Mouse (Mus musculus) thymus, postnatal 25 days (tissue): ENCODE measurements around the gene Mcidas.
"Not testable (repeated sequence)": the region's sequence is repeated elsewhere in the genome, so short reads cannot be mapped to it uniquely, and the experiment has no call there.

Experiments
- DNase-seq: peaks from one replicate; pipeline ENCODE4 v3.0.0; 2022

Gene Mcidas

DNA sequence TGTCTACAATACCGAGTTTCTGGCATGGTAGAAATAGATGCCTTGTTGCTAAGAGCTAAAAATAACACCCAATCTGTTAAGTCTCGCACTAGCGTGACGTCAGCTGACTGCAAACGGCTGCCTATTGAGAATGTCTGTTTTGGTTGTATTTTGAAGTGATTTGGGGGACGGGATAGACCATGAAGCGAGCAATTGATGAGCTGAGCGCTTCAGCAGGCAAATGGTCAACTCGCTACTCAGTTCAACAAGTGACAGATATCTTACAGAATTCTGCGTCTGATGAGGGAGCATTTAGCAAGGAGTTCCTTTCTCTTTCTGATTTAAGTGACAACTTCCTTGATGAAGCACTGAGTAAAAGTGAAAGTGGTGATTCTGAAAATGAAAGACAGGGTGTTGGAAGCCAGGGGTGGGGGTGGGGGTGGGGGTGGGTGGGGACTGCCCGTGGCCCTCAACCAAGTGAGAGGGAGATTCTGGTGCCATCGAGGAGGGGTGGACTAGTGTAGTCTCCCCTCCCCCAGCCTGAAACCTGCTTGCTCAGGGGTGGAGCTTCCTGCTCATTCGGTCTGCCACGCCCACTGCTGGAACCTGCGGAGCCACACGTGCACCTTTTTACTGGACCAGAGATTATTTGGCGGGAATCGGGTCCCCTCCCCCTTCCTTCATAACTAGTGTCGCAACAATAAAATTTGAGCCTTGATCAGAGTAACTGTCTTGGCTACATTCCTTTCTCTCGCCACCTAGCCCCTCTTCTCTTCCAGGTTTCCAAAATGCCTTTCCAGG lies 19.7 kb downstream of the Mcidas start:
- not testable (repeated sequence) for DNase-seq

DNA sequence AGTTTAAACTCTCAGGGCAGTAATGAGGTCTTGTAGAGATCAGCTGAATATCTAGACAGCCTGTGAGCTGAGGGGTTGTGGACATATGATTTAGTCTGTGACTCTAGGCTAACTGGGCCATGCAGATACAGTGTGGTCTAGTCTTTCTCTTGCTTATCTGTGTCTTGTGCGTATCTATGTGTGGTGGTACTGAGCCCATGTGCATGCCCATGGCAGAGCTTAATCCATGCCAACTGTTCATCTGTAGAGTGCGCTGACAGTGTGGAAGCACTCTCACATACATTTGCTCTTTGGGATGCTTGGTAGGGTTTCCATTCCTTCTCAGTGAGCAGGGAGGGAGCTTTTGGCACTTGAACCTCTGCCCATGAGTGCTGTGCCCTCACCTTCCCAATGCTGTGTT lies 27.9 kb downstream of the Mcidas start:
- no peak for DNase-seq

DNA sequence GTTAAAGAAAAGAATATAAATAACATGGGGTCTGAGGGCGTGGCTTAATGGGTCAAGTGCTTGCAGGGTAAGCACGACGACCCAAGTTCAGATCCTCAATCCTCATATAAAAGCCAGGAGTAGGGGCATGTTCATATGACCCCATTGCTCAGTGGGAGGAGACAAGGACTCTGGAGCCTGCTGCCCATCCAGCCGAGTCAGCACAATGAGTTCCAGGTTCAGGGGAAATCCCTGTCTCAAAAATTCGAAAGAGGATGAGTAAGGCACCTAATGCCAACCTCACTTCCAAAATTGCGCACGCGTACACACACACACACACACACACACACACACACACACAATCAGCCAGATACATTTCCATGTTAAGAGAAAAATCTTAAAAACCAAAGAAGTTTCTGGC lies 28.8 kb downstream of the Mcidas start:
- DNase-seq = no peak

DNA sequence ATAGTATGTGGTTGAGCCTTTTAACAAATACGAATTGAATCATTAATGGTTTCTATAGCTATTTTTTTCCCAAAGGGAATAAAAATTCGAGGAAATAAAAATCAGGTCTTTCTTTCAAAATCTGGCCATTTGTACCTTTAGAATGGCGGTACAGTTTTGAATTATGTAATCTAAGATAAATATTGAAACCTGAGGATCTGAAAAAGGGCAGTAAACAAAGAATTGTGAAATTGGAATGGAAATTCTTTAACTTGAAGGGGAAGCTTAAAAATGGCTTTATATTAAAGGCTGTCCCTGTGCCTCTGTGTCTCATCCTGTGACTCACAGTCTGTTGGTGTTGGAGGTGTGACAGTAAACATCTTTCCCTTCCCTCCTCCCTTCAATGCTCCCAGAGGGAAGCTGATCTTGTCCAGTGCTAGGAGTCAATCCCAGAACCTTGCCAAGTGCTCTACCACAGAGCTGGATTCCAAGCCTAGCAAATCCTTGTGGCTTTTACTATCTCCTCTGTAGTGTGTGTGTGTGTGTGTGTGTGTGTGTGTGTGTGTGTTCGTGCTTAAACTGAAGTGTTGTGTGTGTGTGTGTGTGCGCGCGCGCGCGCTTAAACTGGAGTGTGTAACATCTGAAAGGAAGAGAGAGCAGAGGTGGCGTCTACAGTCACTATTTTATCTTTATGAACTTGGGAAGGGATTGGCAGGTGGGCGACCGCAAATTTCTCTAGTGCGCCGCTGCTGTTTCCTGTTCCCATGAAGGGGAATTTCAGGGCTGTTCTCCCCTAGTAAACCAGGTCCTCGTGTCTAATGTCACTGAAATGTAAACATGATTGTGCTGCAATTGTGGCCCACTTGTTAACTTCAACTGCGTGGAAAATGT lies 29.9 kb downstream of the Mcidas start:
- peak; percentile 57 for DNase-seq

DNA sequence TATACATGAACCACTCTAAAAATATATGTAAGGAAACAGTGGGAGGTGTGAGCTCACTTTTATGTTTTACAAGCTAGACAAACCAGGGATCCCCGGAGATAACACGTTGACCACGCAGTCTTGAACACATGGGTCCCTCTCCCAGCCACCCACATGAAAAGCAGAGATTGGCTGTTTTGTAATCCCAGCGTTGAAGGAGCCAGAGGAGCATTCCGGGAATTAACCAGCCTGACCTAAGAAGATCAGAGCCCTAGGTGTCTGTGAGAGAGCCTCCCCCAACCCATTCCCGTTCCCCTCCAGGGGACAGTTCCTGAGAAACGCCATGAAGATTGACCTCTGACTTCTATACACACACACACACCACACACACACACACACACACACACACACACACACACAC lies 37.7 kb downstream of the Mcidas start:
- peak; percentile 26 for DNase-seq

DNA sequence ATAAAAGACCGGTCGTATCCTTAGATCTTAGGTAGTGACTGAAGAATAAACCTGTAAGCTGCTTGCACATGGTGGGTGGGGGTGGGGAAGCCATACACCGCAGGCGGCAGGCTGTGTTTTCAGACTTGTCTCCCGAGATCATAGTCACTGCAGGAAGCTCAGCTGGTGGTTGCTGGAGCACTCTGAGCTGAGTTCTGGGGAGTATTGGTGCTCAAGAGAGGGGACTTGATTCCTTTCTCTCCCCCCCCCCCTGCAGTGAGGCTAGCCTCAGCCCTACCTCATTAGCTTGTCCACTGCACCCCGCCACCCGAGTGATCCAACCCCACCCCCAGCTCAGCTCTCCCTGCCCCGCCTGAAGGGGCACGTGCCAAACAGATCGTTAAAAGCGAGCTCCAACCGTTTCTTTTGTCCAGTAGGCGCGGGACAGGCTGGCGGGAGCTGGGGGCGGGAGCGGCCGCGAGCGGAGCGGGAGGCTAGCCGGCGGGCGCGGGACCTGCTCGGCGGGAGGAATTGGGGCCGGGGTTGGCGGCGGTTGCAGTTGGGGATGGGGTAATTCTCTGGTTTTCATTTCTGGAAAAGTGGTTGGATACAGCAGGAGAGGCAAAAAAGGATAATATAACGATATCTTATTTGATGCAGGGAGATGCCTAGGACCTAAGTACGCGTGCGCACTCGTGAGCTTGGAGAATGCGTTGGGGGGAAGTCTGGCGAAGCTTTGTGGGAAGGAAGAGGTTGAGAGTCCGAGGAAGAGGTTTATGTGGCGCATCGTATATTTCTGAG lies 38.3 kb downstream of the Mcidas start:
- peak; percentile 51 for DNase-seq

DNA sequence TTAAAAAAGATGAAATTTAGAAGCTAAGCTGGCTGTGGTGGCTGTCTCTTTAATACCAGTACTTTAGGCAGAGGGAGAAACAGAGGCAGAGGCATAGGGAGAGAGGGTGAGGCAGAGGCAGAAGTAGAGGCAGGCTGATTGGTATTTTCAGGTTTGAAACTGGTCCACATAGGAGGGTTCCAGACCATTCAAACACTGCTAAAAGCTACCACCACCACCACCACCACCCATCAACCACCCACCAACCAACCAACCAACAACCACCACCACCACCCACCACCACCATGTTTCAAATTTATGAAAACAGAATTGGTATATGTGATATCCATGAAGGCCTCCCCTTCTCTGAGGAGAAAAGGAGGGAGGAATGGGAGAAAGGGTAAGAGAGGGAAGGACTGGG lies 39.2 kb downstream of the Mcidas start:
- no peak for DNase-seq

DNA sequence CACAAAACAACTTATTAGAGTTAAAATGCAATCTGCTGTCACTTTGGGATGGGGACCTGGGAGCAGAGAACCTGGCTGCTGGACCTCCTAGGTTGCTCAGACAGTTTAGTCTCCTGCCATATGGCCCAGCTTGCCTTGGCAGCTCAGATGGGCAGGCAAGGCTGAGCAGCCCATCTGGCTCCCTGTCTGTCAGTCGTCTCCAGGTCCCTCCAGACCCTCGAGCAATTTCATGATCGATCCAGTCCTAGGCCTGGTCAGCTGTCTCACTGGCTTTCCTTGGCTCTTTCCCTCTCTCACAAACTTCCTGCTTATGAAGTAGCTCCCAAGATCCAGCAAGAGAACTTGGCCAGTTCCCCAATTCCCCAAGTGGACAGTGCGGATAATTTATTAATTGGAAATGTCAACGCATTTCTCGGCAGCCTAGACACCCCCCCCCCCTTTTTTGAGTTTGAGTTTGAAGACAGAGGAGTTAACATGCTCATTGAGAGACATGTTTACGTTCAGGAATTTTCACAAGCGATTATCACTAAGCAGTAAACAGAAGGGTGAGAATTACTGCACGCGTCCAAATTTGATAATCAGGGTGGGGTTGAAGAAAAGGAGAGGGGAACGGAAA lies 40.7 kb downstream of the Mcidas start:
- no peak for DNase-seq

DNA sequence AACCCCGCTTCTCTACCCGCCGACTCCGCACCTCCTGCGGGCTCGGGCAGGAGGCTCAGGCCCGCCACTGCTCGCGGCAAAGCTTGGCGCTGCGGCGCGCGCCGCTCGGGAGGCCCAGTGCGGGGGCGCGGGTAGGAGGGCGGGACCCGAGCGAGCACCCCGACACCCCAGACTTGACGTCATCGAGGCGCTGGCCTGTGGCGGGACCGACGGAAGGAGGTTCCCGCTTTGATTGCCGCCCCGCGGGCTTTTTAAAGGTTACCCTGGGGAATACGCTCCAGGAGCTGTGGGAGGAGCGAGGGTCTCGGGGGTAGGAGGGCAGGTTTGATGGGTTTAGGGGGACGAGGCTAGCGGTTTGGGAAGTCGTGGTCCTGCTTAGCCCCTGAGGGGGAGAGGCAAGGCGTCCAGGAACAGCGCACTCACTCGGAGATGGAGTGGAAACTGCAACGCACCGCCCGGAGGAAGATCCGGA lies 41.3 kb downstream of the Mcidas start, which contains the start of gene Cdc20b:
Cdc20b (plus strand) TSS at position 162 of the 472 bp plus-strand sequence.
- DNase-seq = peak; percentile 85

DNA sequence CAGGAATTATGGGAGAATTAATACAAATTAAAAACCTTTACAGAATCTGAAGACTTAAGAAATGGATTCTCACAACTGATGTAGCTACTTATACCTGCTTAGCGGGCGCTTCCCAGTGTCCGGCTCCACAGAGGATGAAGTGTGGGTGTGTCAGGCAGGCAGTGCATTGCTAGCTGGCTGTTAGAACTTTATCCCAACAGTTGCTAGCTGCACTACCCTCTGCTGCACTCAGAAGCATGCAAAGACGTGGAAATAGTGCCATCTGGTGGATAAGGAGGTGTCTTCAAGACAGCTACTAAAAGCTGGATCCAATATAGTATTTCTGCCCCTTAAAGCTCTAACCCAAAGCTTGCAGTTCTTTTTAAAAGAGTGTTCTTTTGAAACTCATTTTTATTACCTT lies 42.2 kb downstream of the Mcidas start:
- peak; percentile 75 for DNase-seq

DNA sequence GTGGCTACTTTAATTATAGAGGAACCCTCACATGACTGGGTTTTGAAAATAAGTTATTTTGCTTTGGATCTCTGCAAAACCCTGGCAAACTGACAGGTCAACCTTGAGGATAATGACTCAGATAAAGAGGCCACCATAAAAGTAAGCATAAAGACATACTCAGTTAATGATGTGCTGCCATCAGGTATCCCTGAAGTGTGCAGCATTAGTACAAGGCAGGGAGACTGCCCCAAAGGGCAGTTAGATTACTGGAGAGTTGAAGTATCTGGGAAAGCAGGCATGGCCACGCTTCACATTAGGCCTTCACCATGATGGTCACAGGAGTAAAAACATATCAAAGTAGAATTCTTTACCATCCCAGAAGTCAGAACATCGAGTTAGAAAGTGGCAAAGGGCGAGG lies 51.2 kb downstream of the Mcidas start:
- no peak for DNase-seq

DNA sequence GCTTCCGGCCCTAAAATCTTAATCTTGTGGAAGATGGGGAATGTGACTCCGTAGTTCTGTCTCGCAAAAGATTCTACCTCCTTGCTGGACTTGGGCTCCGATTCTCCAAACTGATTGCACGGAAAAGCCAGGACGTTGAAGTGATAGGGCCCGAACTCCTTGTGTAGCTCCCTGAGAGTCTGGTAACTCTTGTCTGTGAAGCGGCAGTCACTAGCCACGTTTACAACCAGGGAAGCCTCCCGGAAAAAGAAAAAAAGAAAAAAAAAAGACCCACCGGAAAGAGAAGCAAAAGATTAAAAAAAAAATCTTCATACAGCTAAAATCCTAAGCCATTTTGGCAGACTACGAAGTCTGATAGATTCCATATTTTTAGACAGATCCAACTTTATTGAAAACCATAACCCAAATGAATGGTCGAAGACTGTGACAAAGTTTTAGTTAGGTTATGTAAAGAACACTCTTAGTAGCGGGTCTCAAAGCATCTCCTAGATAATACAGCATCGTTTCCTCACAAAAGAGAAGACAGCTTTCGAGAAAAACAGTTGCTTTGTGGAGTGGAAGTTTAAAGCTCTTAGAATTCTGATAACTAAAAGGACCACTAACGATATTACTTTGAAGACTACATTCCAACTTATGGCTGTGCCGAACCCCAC lies 51.9 kb downstream of the Mcidas start:
- no peak for DNase-seq

DNA sequence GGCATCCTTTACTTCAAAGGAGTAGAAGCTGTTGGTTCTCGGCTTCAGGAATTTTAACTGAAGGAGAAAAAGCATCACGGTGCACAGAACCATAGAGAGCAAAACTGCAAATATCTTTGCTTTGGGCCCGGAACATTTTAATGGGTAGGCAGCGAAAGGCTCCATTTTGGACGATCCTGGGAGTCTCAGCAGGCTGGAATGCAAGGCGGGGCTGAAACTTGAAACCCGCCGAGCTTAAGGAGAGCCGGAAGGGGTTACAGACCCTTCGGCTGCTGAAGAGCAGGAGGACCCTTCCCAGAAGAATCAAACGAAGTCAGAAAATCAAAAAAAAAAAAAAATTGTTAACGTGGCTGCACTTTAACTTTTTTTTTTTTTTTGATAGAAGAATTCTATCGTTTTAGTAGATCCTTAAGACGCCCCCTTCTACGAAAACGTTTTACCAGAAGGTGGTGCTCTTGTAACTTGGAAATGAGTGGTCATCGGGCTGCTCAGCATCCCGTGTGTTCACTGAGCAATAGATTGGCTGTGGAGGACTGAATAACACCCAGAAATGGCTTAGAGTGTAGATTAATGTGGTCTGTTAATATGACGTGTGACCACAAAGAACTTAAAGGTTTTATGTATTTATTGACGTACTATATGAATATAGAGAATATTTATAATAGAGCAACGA lies 52.7 kb downstream of the Mcidas start, which contains the start of gene Gpx8:
Gpx8 (minus strand) TSS at position 200 of the 673 bp plus-strand sequence.
- peak; percentile 44 for DNase-seq

DNA sequence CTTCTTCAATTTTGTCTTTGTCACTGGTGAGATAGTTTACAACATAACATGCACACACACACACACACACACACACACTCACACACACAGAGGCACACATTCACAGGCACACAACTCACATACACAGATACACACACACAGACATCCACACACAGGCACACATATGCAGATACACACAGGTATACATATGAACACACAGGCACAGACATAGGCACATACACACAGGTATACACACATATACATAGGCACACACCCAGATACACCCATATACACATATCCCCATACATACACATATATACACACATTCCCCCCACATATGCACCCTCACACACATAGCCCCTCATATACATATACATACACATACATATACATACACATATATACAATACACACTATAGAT lies 53.4 kb downstream of the Mcidas start:
- DNase-seq = no peak

DNA sequence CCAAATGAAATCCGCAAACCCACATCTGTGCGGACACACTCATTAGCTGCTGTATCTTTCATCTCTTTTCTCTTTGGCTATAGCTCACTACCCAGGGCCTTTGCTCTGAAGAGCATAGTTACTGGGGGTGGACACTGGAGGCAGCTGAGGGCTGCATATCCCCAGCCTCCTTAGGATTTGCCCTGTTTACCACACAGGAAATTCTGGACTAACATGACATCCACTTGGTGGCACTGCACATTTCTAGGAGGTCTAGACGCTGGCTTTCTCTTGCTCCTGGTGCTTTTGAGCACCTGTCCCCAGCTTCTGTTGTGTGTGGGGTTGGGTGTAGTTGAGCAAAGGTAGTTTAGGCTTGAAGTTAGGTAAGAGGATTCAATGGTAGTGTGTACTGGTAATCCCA lies 54.0 kb downstream of the Mcidas start:
- no peak for DNase-seq
